23 mouse cellular contexts compared by ENCODE assay signal in genomic region chr6:49013458-49013857, GRCm38 (mm10). TPM values are rescaled to one million over a fixed set of nuclear protein-coding genes. Genes with fewer than 3 reads are reported as not detected.
DNase-seq lines count a peak whose midpoint lies in the region; ATAC-seq lines count a peak whose summit lies in the region.
"Had no signal": no experiment of that assay in that cellular context is flagged by ENCODE, and none has a peak within 500 bp of the region (broad histone marks: within the 10 kb centered on the region; RNA-seq: fewer than 3 reads in every experiment).

No protein-coding gene starts in this region.

- no peak overlapping the region for H3K4me3 ChIP-seq in neural tube, embryonic 15.5 days (replicated peaks)
- H3K4me3 ChIP-seq: embryonic facial prominence, embryonic 15.5 days; erythroblast, embryonic 14.5 days; forebrain, embryonic 10.5 days; gastrocnemius, adult 2 months; heart, embryonic 13.5 days; hindbrain, embryonic 12.5 days had no signal

- H3K4me1 ChIP-seq in neural tube, embryonic 15.5 days: peaks cover 9% of the 10 kb centered on the region

- peak; percentile 93 for ATAC-seq in CD4-positive, CD25-positive, alpha-beta regulatory T cell, adult 4 months
- no peak for ATAC-seq in neural tube, embryonic 15.5 days (ENCODE audit: low FRiP score)
- ATAC-seq: forebrain, embryonic 14.5 days; hindbrain, embryonic 16.5 days had no signal

- no peak overlapping the region for H3K27ac ChIP-seq in neural tube, embryonic 15.5 days (replicated peaks)
- H3K27ac ChIP-seq: embryonic facial prominence, embryonic 15.5 days; forebrain, embryonic 10.5 days; gastrocnemius, adult 2 months; heart, embryonic 13.5 days; hindbrain, embryonic 12.5 days had no signal

- WGBS in neural tube, embryonic 15.5 days: 91% methylated on average over 3 of the region's 3 CpGs

- peak; percentile 55 for DNase-seq in thymus, postnatal 0 days (ENCODE audit: low spot score)
- DNase-seq in thymus, postnatal 25 days: no peak
- peak; percentile 78 for DNase-seq in induced T-regulatory cell, adult 2 months (ENCODE audit: low read depth)
- no peak for DNase-seq in lung, postnatal 25 days (ENCODE audit: low spot score)
- no peak for DNase-seq in spleen, postnatal 4 days (ENCODE audit: low spot score in 2 of 2)
- DNase-seq: adrenal gland, adult 2 months; adrenal gland, postnatal 25 days; cerebellum, adult 2 months; cerebellum, postnatal 10 days; gastrocnemius, adult 2 months; gastrocnemius, postnatal 25 days; heart, postnatal 4 days had no signal

- no peaks in the 10 kb centered on the region for H3K36me3 ChIP-seq in neural tube, embryonic 15.5 days
- H3K36me3 ChIP-seq: embryonic facial prominence, embryonic 15.5 days; forebrain, embryonic 10.5 days; heart, embryonic 13.5 days; hindbrain, embryonic 12.5 days had no signal

- no peaks in the 10 kb centered on the region for H3K9me3 ChIP-seq in neural tube, embryonic 15.5 days (replicated peaks)
- H3K9me3 ChIP-seq: embryonic facial prominence, embryonic 15.5 days; hindbrain, embryonic 12.5 days had no signal

- H3K9ac ChIP-seq in neural tube, embryonic 15.5 days (replicated peaks): no peak overlapping the region
- H3K9ac ChIP-seq: embryonic facial prominence, embryonic 15.5 days; heart, embryonic 13.5 days; hindbrain, embryonic 12.5 days had no signal

- H3K27me3 ChIP-seq in neural tube, embryonic 15.5 days (replicated peaks): no peaks in the 10 kb centered on the region
- H3K27me3 ChIP-seq: embryonic facial prominence, embryonic 15.5 days; heart, embryonic 13.5 days; hindbrain, embryonic 12.5 days had no signal

- H3K4me2 ChIP-seq in neural tube, embryonic 15.5 days: no peak overlapping the region
- H3K4me2 ChIP-seq: embryonic facial prominence, embryonic 15.5 days; heart, embryonic 13.5 days; hindbrain, embryonic 12.5 days had no signal

RNA-seq across cellular contexts. Expression of gene Gpnmb, which starts 22.9 kb away (rescaled TPM):
- polyA plus RNA-seq in thymus, postnatal 0 days (2015; fragmentation: Nextera tagmentation; extraction: Ambion mirVana): 0.74 and 0.96 TPM in 2 replicates
- polyA plus RNA-seq in CD4-positive, CD25-positive, alpha-beta regulatory T cell, adult 4 months (2017; shearing (Covaris generic)): 1 to 10 TPM; 2.0 to 2.4 TPM
- polyA plus RNA-seq in neural tube, embryonic 15.5 days (2015; fragmentation: Nextera tagmentation; extraction: Ambion mirVana): 0.19 and 0.22 TPM in 2 replicates

RNA-seq across cellular contexts. Expression of gene Svs1, which starts 26.8 kb away (rescaled TPM):
- not detected in 2 replicates for polyA plus RNA-seq in thymus, postnatal 0 days (2015; fragmentation: Nextera tagmentation; extraction: Ambion mirVana)
- not detected for polyA plus RNA-seq in CD4-positive, CD25-positive, alpha-beta regulatory T cell, adult 4 months (2017; shearing (Covaris generic))
- not detected in 2 replicates for polyA plus RNA-seq in neural tube, embryonic 15.5 days (2015; fragmentation: Nextera tagmentation; extraction: Ambion mirVana)
- polyA plus RNA-seq: adrenal gland, adult 2 months; cerebellum, adult 2 months; embryonic facial prominence, embryonic 11.5 days; embryonic facial prominence, embryonic 15.5 days; erythroblast, embryonic 14.5 days; forebrain, embryonic 10.5 days; forebrain, embryonic 14.5 days; heart, embryonic 13.5 days; heart, postnatal 0 days; hindbrain, embryonic 12.5 days; hindbrain, embryonic 16.5 days had no signal

RNA-seq across cellular contexts. Expression of gene Doxl2, which starts 38.7 kb away (rescaled TPM):
- 0.18 TPM in 1 of 2 replicates, not detected in the other for polyA plus RNA-seq in thymus, postnatal 0 days (2015; fragmentation: Nextera tagmentation; extraction: Ambion mirVana)
- not detected for polyA plus RNA-seq in CD4-positive, CD25-positive, alpha-beta regulatory T cell, adult 4 months (2017; shearing (Covaris generic))
- not detected in 2 replicates for polyA plus RNA-seq in neural tube, embryonic 15.5 days (2015; fragmentation: Nextera tagmentation; extraction: Ambion mirVana)
- polyA plus RNA-seq: adrenal gland, adult 2 months; cerebellum, adult 2 months; embryonic facial prominence, embryonic 11.5 days; embryonic facial prominence, embryonic 15.5 days; forebrain, embryonic 10.5 days; forebrain, embryonic 14.5 days; heart, embryonic 13.5 days; heart, postnatal 0 days; hindbrain, embryonic 12.5 days; hindbrain, embryonic 16.5 days had no signal

Comparison
In these comparisons a context has a peak if more than half of its experiments do, and no peak if none do; other contexts are left out.
1. DNase-seq: peak in thymus, postnatal 0 days (single experiment) and induced T-regulatory cell, adult 2 months (single experiment); none in thymus, postnatal 25 days (single experiment), lung, postnatal 25 days (single experiment) and spleen, postnatal 4 days (0 of 2).